Mouse (Mus musculus) urinary bladder, postnatal 25 days (tissue): ENCODE data around the gene Sfi1.
"Not testable (repeated sequence)": the region's sequence is repeated elsewhere in the genome, so short reads cannot be mapped to it uniquely, and the experiment has no call there.

Experiments used
- DNase-seq: peaks from one replicate; pipeline ENCODE4 v3.0.0; 2022; ENCODE audit warnings: low spot score

Gene Sfi1

DNA sequence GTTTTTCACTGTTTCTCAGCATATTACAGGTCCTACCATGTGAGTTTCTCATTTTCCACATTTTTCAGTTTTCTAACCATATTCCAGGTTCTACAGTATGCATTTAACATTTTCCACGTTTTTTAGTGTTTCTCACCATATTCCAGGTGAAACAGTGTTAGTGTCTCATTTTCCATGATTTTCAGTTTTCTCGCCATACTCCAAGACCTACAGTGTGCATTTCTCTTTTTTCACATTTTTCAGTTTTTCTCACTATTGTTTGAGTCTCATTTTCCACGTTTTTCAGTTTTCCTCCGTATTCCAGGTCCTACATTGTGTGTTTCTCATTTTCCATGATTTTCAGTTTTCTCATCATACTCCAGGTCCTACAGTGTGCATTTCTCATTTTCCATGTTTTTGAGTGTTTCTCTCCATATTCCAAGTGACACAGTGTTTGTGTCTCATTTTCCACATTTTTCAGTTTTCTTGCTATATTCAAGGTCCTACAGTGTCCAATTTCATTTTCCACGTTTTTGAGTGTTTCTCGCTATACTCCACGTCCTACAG is 89.6 kb downstream of the Sfi1 start:
- no peak for DNase-seq

GRCm38 (mm10) chr11:3102626-3103025 is 90.6 kb downstream of the Sfi1 start:
- not testable (repeated sequence) for DNase-seq

DNA sequence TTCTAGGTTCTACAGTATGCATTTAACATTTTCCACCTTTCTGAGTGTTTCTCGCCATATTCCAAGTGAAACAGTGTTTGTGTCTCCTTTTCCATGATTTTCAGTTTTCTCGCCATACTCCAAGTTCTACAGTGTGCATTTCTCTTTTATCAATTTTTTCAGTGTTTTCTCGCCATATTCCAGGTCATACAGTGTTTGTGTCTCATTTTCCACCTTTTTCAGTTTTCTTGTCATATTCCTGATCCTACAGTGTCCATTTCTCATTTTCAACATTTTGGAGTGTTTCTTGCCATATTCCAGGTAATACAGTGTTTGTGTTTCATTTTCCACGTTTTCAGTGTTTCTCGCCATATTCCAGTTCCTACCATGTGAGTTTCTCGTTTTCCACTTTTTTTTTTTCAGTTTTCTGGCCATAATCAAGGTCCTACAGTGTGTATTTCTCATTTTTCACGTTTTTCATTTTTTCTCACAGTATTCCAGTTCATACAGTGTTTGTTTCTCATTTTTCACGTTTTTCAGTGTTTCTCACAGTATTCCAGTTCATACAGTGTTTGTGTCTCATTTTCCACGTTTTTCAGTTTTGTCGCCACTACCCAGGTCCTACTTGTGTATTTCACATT is 91.3 kb downstream of the Sfi1 start:
- no peak for DNase-seq

DNA sequence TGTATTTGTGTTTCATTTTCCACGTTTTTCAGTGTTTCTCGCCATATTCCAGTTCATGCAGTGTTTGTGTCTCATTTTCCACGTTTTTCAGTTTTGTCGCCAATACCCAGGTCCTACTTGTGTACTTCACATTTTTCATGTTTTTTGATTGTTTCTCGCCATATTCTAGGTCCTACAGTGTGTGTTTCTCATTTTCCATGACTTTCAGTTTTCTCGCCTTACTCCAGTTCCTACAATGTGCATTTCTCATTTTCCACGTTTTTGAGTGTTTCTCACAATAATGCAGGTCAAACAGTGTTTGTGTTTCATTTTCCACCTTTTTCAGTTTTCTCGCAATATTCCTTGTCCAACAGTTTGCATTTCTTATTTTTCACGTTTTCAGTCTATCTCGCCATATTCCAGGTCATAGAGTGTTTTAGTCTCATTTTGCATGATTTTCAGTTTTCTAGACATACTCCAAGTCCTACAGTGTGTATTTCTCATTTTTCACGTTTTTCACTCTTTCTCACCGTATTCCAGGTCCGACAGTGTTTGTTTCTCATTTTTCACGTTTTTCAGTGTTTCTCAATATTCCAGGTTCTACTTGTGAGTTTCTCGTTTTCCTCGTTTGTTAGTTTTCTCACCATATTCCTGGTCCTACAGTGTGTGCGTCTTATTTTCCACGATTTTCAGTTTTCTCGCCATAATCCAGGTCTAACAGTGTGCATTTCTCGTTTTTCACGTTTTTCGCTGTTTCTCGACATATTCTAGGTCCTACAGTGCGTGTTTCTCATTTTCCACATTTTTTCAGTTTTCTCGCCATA is 92.0 kb downstream of the Sfi1 start:
- no peak for DNase-seq

- not testable (repeated sequence) for DNase-seq
These were observed 93.1 kb downstream of the Sfi1 start for GRCm38 (mm10) chr11:3100066-3100645.
